Mouse (Mus musculus) cerebellum, adult 9-11 months (tissue): ENCODE measurements around the gene Tbxas1.

Experiments
- DNase-seq: peaks from one replicate; pipeline ENCODE4 v3.0.0; 2022

Gene Tbxas1

DNA sequence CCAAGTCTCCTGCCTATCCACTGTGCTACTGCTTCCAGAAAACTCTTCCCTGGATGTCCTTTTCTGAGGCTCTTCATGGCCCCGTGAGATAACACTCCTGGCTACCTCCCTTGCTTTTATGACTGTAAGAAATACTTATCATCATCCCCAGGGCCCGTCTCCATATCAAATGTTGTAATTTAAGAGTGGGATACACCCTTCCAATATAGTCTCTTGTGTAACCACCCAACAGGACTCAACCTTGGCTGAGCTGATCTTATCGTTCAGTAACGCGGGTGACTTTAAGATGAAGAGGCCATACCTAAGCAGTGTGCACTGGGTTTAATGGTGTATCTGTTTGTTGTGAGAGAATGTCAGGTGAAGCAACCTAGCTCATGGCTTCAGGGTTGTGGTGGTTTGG is 91.6 kb downstream of the Tbxas1 start:
- DNase-seq: no peak

- DNase-seq: no peak
Observed at GRCm38 (mm10) chr6:38967288-38967687, 92.1 kb downstream of the Tbxas1 start.

GRCm38 (mm10) chr6:38967988-38968387 is 92.8 kb downstream of the Tbxas1 start:
- DNase-seq: no peak

GRCm38 (mm10) chr6:38969944-38970740 is 94.9 kb downstream of the Tbxas1 start:
- DNase-seq: no peak

- no peak for DNase-seq
Observed at GRCm38 (mm10) chr6:38970759-38971158, 95.6 kb downstream of the Tbxas1 start.

GRCm38 (mm10) chr6:38972826-38973225 is 97.6 kb downstream of the Tbxas1 start:
- no peak for DNase-seq

- no peak for DNase-seq
Observed at GRCm38 (mm10) chr6:38973441-38974161, 98.4 kb downstream of the Tbxas1 start.

GRCm38 (mm10) chr6:38974162-38974525 is 98.9 kb downstream of the Tbxas1 start:
- no peak for DNase-seq

DNA sequence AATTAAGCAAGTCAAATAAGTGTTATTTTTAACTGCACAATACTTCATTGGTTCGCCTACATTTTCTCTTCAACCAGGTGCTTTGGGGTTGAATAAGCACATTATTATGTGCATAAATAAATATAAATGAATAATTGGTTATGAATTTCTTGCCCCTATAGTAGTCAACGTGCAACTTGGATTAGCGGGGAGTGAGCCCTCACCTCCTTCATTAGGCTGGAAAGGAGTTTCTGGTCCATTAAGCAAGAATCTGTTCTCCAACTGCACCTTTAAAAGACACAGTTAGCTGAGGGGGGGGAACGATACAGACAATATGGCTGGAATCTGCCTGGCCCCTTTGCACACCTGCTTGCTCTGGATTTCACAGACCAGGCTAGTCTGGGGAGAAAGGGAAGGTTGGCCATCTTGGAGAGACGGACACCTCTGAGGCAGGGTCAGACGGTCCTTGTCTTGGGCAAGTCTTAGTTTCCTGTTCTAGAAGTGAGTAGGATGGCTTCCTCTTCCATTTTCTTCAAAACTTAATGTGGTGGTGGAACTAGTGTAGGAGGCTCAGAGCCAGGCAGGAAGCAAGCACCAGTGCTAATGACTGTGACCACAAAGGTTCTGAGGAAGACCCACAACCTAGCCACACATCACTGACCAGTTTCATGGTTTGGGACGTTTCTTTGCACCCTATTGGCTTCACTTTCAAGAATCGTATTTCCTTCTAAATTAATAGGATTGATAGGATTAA is 99.5 kb downstream of the Tbxas1 start:
- DNase-seq: no peak

DNA sequence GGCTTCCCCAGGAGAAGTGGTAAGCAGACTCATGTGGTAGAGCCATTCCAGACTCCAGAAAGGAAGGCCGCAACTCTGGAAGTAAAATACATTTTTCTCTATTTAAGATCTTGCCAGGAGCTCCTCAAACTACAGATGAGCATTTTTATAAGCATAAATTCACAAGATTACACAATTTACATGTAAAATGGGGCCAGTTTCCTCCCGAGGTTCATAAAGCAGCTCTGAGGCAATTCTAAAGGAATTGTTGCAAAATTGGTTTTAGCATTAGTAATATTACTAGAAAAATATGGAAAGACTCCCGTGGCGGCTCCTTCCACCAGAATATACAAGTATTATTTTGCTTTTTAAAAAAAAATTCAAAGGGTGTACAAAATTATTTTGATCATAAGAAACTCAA is 100.7 kb downstream of the Tbxas1 start:
- no peak for DNase-seq

GRCm38 (mm10) chr6:38976355-38976754 is 101.2 kb downstream of the Tbxas1 start:
- no peak for DNase-seq

GRCm38 (mm10) chr6:38980921-38981715 is 105.9 kb downstream of the Tbxas1 start:
- no peak for DNase-seq

DNA sequence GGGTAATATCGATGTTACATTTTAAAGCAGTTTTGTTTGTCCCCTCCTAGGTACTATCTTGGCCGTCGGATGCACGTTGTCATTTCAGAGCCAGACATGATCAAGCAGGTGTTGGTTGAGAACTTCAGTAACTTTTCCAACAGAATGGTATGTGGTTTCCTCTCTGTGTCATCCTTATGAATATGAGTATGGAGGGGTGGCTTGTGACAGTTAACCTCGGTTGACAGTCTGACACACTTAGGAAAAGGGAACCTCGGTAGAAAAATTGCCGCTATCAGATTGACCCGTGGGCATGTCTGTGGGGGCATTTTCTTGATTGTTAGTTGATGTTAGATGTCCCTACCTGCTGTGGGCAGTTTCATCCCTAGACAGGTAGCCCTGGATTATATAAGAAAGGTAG is 106.9 kb downstream of the Tbxas1 start:
- no peak for DNase-seq

GRCm38 (mm10) chr6:38982656-38983055 is 107.5 kb downstream of the Tbxas1 start:
- DNase-seq: no peak

GRCm38 (mm10) chr6:38983060-38983459 is 107.9 kb downstream of the Tbxas1 start:
- DNase-seq: no peak

DNA sequence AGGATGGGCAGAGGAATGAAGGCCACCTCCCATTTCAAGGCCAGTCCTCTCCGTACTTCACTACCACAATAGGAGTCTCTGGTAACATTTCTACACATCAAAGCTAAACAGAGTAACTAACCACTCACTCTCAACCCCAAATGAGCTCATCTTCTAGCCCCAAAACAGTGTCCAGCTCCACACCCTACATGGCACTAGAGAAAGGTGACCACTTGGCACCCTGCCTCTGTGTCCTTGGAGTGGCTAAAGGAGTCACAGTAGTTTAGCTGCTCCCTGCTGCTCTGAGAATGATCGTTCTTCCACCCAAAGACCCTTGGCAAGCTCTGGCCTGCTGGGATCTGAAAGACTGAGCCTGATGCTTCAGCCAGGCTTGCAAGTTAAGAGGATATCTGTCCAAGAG is 109.4 kb downstream of the Tbxas1 start:
- DNase-seq: no peak

DNA sequence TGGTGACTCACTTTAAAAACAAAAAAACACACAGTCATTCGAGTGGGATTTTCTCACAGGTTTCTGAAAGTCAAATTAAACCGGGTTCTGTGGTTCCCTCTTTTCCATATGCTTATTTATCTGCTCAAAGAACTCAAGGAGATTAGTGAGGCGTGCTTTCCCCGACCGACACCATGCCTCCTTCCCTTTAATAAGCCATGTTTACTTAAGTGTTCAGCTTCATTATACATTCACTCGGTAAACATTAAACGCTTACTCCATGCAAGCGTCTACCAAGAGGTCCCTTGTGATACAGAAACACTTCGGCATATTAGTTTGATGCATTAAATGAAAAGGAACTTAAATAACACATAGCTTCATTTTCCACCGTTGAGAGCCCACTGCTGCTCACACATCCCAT is 111.4 kb downstream of the Tbxas1 start:
- no peak for DNase-seq

- no peak for DNase-seq
Observed at GRCm38 (mm10) chr6:38992016-38992415, 116.8 kb downstream of the Tbxas1 start.

- DNase-seq: no peak
Observed at GRCm38 (mm10) chr6:38995774-38996173, 120.6 kb downstream of the Tbxas1 start.

- DNase-seq: no peak
Observed at GRCm38 (mm10) chr6:38997838-38998237, 122.6 kb downstream of the Tbxas1 start.

GRCm38 (mm10) chr6:39003126-39003525 is 127.9 kb downstream of the Tbxas1 start:
- no peak for DNase-seq

DNA sequence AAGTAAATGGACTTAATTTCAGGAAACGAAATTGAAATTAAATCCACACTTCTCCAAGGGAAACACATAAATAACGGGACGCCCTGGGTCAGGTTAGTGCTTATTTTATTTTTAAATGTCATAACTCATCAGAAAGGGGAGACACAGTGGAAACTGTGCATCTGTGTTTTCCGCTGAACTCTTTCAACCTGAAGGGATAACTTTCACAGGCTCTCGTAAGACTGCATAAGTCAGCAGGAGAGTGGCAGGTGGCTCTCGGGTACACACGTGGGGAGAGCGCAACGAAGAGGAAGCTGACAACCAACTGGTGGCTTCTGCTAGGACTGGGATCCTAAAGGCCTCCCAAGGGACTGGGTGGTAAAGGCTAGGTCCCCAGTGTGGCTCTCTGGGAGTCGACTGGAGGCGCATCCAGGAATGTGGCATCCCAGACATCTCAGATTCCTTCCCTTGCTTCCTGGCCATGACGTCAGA is 128.8 kb downstream of the Tbxas1 start:
- no peak for DNase-seq
